Mouse (Mus musculus) ovary, postnatal 10 days (tissue): ENCODE measurements around the gene Zc3h10.
"Not testable (repeated sequence)": the region's sequence is repeated elsewhere in the genome, so short reads cannot be mapped to it uniquely, and the experiment has no call there.

Experiments used
- DNase-seq: peaks from one replicate; pipeline ENCODE4 v3.0.0; 2022; ENCODE audit warnings: low spot score

The Zc3h10 gene

GRCm38 (mm10) chr10:128495903-128496302 lies 51.7 kb downstream of the Zc3h10 start:
- no peak for DNase-seq

DNA sequence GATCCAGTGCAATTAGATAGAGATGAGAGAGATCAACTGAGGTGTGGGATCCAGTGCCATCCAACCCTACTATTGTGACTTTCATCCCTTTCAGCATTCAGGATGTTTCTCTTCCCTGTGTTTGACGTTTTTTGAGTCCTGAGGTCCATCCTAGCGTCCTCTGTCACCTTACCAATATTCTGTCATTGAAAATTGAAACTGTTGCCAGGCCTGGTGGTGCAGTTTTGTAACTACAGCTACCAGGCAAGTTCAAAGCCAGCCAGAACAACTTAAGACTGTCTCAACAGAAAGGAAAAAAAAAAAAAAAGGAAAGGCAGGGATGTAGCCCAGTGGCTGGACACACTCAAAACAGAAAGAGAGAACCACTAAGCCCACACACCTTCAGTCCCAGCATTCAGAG lies 52.3 kb downstream of the Zc3h10 start:
- no peak for DNase-seq

DNA sequence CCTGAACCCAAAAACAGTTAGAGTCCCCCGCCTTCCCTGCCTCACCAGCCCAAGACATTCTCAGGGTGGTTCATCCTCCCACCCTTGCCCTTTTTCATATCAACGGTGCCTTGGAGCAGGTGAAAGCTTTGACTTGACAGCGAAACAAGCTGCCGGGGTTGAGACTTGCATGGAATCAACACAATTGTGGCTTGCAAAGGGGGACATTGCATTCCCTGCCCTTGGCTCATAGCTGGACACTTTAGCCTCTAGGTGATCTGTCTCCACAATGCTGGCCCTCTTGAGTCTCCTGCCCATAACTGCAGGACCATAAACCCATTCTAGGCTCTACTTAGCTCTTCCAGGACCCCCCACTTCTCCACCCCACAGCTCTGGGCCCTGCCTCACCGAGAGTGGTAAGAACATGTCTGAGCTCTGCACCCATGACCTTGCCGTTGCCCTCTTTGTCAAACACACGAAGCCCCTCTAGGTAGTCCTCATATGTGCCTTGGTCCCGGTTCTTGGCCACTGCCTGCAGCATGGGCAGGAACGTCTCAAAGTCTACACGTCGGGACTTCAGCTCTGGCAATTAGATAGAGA lies 52.8 kb downstream of the Zc3h10 start:
- DNase-seq: no peak

GRCm38 (mm10) chr10:128493695-128494666 lies 53.6 kb downstream of the Zc3h10 start, which contains the start of gene Myl6:
Myl6 (minus strand) TSS chr10:128494145.
- peak; percentile 91 for DNase-seq

- no peak for DNase-seq
Measured at GRCm38 (mm10) chr10:128493319-128493694, 54.3 kb downstream of the Zc3h10 start.

DNA sequence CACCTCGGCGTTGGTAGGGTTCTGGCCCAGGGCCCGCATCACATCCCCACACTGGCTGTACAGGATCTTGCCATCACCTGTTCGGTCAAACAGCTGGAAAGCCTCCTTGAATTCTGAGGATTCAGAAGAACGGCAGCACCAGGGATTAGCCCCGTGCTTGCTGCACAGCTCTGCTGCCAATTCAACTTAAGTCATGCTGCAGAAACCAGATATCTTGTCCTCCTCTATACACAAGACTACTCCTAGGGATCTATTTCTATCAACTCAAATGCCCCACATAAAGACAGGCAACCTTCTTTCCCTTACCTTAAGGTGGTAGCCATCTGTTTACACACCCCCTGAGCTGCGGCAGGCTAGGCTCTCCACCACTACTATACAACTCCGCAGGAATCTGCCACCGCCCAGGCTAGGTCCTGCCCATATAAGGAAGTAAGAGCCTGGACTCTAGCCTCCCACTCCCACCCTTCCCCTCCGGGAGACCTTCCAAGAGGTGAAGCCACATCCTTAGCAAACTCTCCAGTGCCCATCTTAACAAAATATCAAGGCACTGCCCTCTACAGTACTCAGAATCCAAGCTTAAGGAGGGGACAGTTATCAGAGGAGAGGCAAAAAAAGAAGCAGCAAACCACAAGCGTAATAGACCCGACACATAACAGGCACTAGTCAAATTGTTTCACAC lies 54.8 kb downstream of the Zc3h10 start:
- no peak for DNase-seq

DNA sequence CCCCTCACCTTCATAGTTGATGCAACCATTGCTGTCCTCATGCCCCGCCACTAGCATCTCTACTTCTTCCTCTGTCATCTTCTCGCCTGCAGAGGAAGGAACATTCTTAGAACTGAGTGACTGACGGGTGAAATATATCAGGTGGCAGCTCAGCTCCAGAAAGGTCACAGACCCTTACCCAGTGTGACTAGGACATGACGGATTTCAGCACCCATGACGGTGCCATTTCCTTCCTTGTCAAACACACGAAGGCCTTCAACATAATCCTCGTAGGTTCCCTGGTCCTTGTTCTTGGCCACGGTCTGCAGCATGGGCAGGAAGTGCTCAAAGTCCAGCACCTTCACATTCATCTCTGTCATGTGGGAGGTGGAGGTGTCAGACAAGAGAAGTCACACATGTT lies 55.5 kb downstream of the Zc3h10 start:
- not testable (repeated sequence) for DNase-seq
